Mouse (Mus musculus): Measurements from ENCODE around the gene Ccno. TPM values are rescaled to one million over a fixed set of nuclear protein-coding genes. Genes with fewer than 3 reads are reported as not detected.
A peak's percentile ranks its signal among the peaks of the same experiment; 100 is the strongest.

Gene Ccno
- total RNA-seq, 2 experiments from 2014 or later, result 6.3 to 7.4 TPM

DNA sequence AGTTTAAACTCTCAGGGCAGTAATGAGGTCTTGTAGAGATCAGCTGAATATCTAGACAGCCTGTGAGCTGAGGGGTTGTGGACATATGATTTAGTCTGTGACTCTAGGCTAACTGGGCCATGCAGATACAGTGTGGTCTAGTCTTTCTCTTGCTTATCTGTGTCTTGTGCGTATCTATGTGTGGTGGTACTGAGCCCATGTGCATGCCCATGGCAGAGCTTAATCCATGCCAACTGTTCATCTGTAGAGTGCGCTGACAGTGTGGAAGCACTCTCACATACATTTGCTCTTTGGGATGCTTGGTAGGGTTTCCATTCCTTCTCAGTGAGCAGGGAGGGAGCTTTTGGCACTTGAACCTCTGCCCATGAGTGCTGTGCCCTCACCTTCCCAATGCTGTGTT is 33.9 kb downstream of the Ccno start:
- Histone ChIP-seq H3K4me3 (no peak overlapping the region), H3K27ac (no peak overlapping the region)
- DNase-seq (ENCODE audit: low spot score in 2 of 2), result no peak
- TF ChIP-seq CTCF (conservative IDR thresholded peaks at IDR 0.05), result no peak

DNA sequence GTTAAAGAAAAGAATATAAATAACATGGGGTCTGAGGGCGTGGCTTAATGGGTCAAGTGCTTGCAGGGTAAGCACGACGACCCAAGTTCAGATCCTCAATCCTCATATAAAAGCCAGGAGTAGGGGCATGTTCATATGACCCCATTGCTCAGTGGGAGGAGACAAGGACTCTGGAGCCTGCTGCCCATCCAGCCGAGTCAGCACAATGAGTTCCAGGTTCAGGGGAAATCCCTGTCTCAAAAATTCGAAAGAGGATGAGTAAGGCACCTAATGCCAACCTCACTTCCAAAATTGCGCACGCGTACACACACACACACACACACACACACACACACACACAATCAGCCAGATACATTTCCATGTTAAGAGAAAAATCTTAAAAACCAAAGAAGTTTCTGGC is 34.9 kb downstream of the Ccno start:
- Histone ChIP-seq H3K27ac (no peak overlapping the region), H3K4me3 (no peak overlapping the region)
- TF ChIP-seq CTCF (conservative IDR thresholded peaks at IDR 0.05), result no peak
- no peak for DNase-seq (ENCODE audit: low spot score in 2 of 2)

DNA sequence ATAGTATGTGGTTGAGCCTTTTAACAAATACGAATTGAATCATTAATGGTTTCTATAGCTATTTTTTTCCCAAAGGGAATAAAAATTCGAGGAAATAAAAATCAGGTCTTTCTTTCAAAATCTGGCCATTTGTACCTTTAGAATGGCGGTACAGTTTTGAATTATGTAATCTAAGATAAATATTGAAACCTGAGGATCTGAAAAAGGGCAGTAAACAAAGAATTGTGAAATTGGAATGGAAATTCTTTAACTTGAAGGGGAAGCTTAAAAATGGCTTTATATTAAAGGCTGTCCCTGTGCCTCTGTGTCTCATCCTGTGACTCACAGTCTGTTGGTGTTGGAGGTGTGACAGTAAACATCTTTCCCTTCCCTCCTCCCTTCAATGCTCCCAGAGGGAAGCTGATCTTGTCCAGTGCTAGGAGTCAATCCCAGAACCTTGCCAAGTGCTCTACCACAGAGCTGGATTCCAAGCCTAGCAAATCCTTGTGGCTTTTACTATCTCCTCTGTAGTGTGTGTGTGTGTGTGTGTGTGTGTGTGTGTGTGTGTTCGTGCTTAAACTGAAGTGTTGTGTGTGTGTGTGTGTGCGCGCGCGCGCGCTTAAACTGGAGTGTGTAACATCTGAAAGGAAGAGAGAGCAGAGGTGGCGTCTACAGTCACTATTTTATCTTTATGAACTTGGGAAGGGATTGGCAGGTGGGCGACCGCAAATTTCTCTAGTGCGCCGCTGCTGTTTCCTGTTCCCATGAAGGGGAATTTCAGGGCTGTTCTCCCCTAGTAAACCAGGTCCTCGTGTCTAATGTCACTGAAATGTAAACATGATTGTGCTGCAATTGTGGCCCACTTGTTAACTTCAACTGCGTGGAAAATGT is 35.9 kb downstream of the Ccno start:
- H3K4me3 ChIP-seq, result no peak overlapping the region
- no peak for DNase-seq (ENCODE audit: low spot score in 2 of 2)
- TF ChIP-seq CTCF (conservative IDR thresholded peaks at IDR 0.05), result no peak
- no peak overlapping the region for H3K27ac ChIP-seq

- no peak for DNase-seq (ENCODE audit: low spot score in 2 of 2)
- peak overlapping the region; percentile 64; the same call in 1 of the 2 replicates for H3K4me3 ChIP-seq
- no peak overlapping the region for H3K27ac ChIP-seq
- TF ChIP-seq CTCF (conservative IDR thresholded peaks at IDR 0.05), result no peak
Observed at GRCm38 (mm10) chr13:113031351-113031750, 43.7 kb downstream of the Ccno start.

DNA sequence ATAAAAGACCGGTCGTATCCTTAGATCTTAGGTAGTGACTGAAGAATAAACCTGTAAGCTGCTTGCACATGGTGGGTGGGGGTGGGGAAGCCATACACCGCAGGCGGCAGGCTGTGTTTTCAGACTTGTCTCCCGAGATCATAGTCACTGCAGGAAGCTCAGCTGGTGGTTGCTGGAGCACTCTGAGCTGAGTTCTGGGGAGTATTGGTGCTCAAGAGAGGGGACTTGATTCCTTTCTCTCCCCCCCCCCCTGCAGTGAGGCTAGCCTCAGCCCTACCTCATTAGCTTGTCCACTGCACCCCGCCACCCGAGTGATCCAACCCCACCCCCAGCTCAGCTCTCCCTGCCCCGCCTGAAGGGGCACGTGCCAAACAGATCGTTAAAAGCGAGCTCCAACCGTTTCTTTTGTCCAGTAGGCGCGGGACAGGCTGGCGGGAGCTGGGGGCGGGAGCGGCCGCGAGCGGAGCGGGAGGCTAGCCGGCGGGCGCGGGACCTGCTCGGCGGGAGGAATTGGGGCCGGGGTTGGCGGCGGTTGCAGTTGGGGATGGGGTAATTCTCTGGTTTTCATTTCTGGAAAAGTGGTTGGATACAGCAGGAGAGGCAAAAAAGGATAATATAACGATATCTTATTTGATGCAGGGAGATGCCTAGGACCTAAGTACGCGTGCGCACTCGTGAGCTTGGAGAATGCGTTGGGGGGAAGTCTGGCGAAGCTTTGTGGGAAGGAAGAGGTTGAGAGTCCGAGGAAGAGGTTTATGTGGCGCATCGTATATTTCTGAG is 44.4 kb downstream of the Ccno start:
- DNase-seq (ENCODE audit: low spot score in 2 of 2), result peak in 1 of 2 experiments; percentile 23
- peak overlapping the region; percentile 64 for H3K4me3 ChIP-seq
- TF ChIP-seq CTCF (conservative IDR thresholded peaks at IDR 0.05), result no peak

DNA sequence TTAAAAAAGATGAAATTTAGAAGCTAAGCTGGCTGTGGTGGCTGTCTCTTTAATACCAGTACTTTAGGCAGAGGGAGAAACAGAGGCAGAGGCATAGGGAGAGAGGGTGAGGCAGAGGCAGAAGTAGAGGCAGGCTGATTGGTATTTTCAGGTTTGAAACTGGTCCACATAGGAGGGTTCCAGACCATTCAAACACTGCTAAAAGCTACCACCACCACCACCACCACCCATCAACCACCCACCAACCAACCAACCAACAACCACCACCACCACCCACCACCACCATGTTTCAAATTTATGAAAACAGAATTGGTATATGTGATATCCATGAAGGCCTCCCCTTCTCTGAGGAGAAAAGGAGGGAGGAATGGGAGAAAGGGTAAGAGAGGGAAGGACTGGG is 45.2 kb downstream of the Ccno start:
- TF ChIP-seq CTCF (conservative IDR thresholded peaks at IDR 0.05), result no peak
- no peak for DNase-seq (ENCODE audit: low spot score in 2 of 2)
- no peak overlapping the region for H3K4me3 ChIP-seq
- H3K27ac ChIP-seq, result no peak overlapping the region

More for the DNA sequence above, 44.4 kb downstream of the Ccno start:
- peak overlapping the region; percentile 81 for H3K27ac ChIP-seq

GRCm38 (mm10) chr13:113034271-113034886 is 46.8 kb downstream of the Ccno start:
- no peak for DNase-seq (ENCODE audit: low spot score in 2 of 2)
- no peak for TF ChIP-seq CTCF (conservative IDR thresholded peaks at IDR 0.05)
- Histone ChIP-seq H3K4me3 (peak overlapping the region; percentile 58), H3K27ac (no peak overlapping the region)

- no peak for TF ChIP-seq CTCF (conservative IDR thresholded peaks at IDR 0.05)
- Histone ChIP-seq H3K4me3 (peak within 1 kb of the TSS; percentile 58), H3K27ac (no peak within 1 kb of the TSS)
- peak in 1 of 2 experiments; percentile 62 for DNase-seq (ENCODE audit: low spot score in 2 of 2)
Observed at GRCm38 (mm10) chr13:113034950-113035421, 47.4 kb downstream of the Ccno start, which contains the start of gene Cdc20b. TSS of gene Cdc20b (plus strand) at chr13:113035111.

DNA sequence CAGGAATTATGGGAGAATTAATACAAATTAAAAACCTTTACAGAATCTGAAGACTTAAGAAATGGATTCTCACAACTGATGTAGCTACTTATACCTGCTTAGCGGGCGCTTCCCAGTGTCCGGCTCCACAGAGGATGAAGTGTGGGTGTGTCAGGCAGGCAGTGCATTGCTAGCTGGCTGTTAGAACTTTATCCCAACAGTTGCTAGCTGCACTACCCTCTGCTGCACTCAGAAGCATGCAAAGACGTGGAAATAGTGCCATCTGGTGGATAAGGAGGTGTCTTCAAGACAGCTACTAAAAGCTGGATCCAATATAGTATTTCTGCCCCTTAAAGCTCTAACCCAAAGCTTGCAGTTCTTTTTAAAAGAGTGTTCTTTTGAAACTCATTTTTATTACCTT is 48.2 kb downstream of the Ccno start:
- peak; percentile 89 for TF ChIP-seq CTCF (conservative IDR thresholded peaks at IDR 0.05)
- Histone ChIP-seq H3K4me3 (peak overlapping the region; percentile 58), H3K27ac (no peak overlapping the region)
- DNase-seq (ENCODE audit: low spot score in 2 of 2), result peak; percentile 83 to 84

Small RNA genes lying within 50 kb of the gene (microRNA-seq; reads per million reads assigned to microRNA genes)
- gene Mir449a (75.7 to 102 reads per million in 2 experiments), gene Mir449b (0 reads per million in 2 experiments), gene Mir449c (0.37 to 0.64 reads per million in 2 experiments)

Other genes starting within 250 kb of the Ccno start
- 10 to 100 TPM; 30.4 to 30.8 TPM for gene Plpp1, start 187.0 kb upstream of the Ccno start, total RNA-seq (2021)
- gene Mtrex, start 60.4 kb upstream of the Ccno start, total RNA-seq (2021), result 10 to 100 TPM; 46.3 to 49.2 TPM
- 10 to 100 TPM; 23.5 to 26.0 TPM for gene Dhx29, start 60.3 kb upstream of the Ccno start, total RNA-seq (2021)
- under 1 TPM; 0.25 to 0.74 TPM for gene Mcidas, start 6.0 kb downstream of the Ccno start, total RNA-seq (2021)
- under 1 TPM in 1 of 2 experiments, not detected in 1; 0.37 TPM for gene Cdc20b, start 47.3 kb downstream of the Ccno start, total RNA-seq (2021)
- 1 to 10 TPM; 7.4 to 9.2 TPM for gene Gpx8, start 58.6 kb downstream of the Ccno start, total RNA-seq (2021)
- gene Gzma, start 113.2 kb downstream of the Ccno start, total RNA-seq (2021), result not detected
- gene Esm1, start 221.9 kb downstream of the Ccno start, total RNA-seq (2021), result not detected
- under 1 TPM in 1 of 2 experiments, not detected in 1; 0.28 TPM for gene Gzmk, start 238.1 kb downstream of the Ccno start, total RNA-seq (2021)